In genomic region chr2:71981343-71981851, GRCm38 (mm10) we compare ENCODE assay signal across 7 mouse cellular contexts. TPM values are rescaled to one million over a fixed set of nuclear protein-coding genes. Genes with fewer than 3 reads are reported as not detected.
DNase-seq lines count a peak whose midpoint lies in the region; ATAC-seq and TF ChIP-seq lines count a peak whose summit lies in the region.

No protein-coding gene starts in this region.

- TF ChIP-seq CTCF in cortical plate, adult 2 months (IDR thresholded peaks at IDR 0.05; ENCODE audit: extremely low read depth, insufficient read depth, low read length): no peak

- no peaks in the 10 kb centered on the region for H3K9me3 ChIP-seq in lung, embryonic 16.5 days (ENCODE audit: control insufficient read depth, low read length)
- H3K9me3 ChIP-seq in hindbrain, embryonic 11.5 days (ENCODE audit: control insufficient read depth, low read length): no peaks in the 10 kb centered on the region
- H3K9me3 ChIP-seq in midbrain, embryonic 14.5 days (ENCODE audit: control insufficient read depth, low read length): no peaks in the 10 kb centered on the region

- peak overlapping the region; percentile 64 for H3K4me3 ChIP-seq in lung, embryonic 16.5 days (ENCODE audit: low read length)
- H3K4me3 ChIP-seq in cortical plate, adult 2 months (ENCODE audit: insufficient read depth, low read length): peak overlapping the region; percentile 76
- H3K4me3 ChIP-seq in hindbrain, embryonic 11.5 days (ENCODE audit: low read depth, low read length): peak overlapping the region; percentile 52
- H3K4me3 ChIP-seq in midbrain, embryonic 14.5 days (replicated peaks; ENCODE audit: low read depth, low read length): peak overlapping the region; percentile 46

- no peaks in the 10 kb centered on the region; the same call in 1 of the 2 replicates for H3K27me3 ChIP-seq in lung, embryonic 16.5 days (ENCODE audit: control insufficient read depth, insufficient read depth, low read depth, low read length)
- H3K27me3 ChIP-seq in hindbrain, embryonic 11.5 days (ENCODE audit: control insufficient read depth, insufficient read depth, low read length): peaks cover 10% of the 10 kb centered on the region; the same call in 1 of the 2 replicates
- no peaks in the 10 kb centered on the region for H3K27me3 ChIP-seq in midbrain, embryonic 14.5 days (ENCODE audit: control insufficient read depth, insufficient read depth, low read length)

- no peak for DNase-seq in lung, postnatal 25 days (ENCODE audit: low spot score)
- DNase-seq in hindbrain, embryonic 11.5 days (ENCODE audit: low spot score): peak; percentile 20
- DNase-seq in midbrain, embryonic 14.5 days: peak; percentile 53
- no peak for DNase-seq in layer of hippocampus, adult 11-12 months (ENCODE audit: low spot score)
- no peak for DNase-seq in spleen, postnatal 14 days (ENCODE audit: low spot score in 2 of 2)

- peak overlapping the region; percentile 73 for H3K9ac ChIP-seq in lung, embryonic 16.5 days (ENCODE audit: low read length)
- H3K9ac ChIP-seq in hindbrain, embryonic 11.5 days (ENCODE audit: low read depth, low read length): peak overlapping the region; percentile 66
- peak overlapping the region; percentile 64 for H3K9ac ChIP-seq in midbrain, embryonic 14.5 days (replicated peaks; ENCODE audit: low read length)

- peak; percentile 36; the same call in 1 of the 2 replicates for ATAC-seq in lung, embryonic 16.5 days (ENCODE audit: low read depth)
- ATAC-seq in hindbrain, embryonic 11.5 days (ENCODE audit: low FRiP score): no peak
- no peak for ATAC-seq in midbrain, embryonic 14.5 days (ENCODE audit: low FRiP score, low TSS enrichment)

- H3K36me3 ChIP-seq in lung, embryonic 16.5 days (ENCODE audit: control insufficient read depth, insufficient read depth, low read length): no peaks in the 10 kb centered on the region
- H3K36me3 ChIP-seq in hindbrain, embryonic 11.5 days (ENCODE audit: control insufficient read depth, insufficient read depth, low read length): no peaks in the 10 kb centered on the region
- H3K36me3 ChIP-seq in midbrain, embryonic 14.5 days (ENCODE audit: control insufficient read depth, insufficient read depth, low read length): no peaks in the 10 kb centered on the region

- 11% methylated on average over 24 of the region's 24 CpGs for WGBS in lung, embryonic 16.5 days
- 11% methylated on average over 23 of the region's 24 CpGs for WGBS in hindbrain, embryonic 11.5 days
- WGBS in midbrain, embryonic 14.5 days: 5% methylated on average over 24 of the region's 24 CpGs

- H3K4me2 ChIP-seq in lung, embryonic 16.5 days (ENCODE audit: low read depth, low read length): peak overlapping the region; percentile 99
- peak overlapping the region; percentile 96 for H3K4me2 ChIP-seq in hindbrain, embryonic 11.5 days (replicated peaks; ENCODE audit: low read depth, low read length)
- peak overlapping the region; percentile 92 for H3K4me2 ChIP-seq in midbrain, embryonic 14.5 days (ENCODE audit: low read length)

- no peak overlapping the region for H3K27ac ChIP-seq in lung, embryonic 16.5 days (ENCODE audit: low read length)
- peak overlapping the region; percentile 44; the same call in 1 of the 2 replicates for H3K27ac ChIP-seq in cortical plate, adult 2 months (ENCODE audit: insufficient read depth, low read length)
- no peak overlapping the region for H3K27ac ChIP-seq in hindbrain, embryonic 11.5 days (ENCODE audit: low read depth, low read length)
- H3K27ac ChIP-seq in midbrain, embryonic 14.5 days (replicated peaks; ENCODE audit: low read depth, low read length): peak overlapping the region; percentile 37

- no peak for TF ChIP-seq POLR2A in cortical plate, adult 2 months (IDR thresholded peaks at IDR 0.05; ENCODE audit: extremely low read depth, insufficient read depth, low read length)

- H3K4me1 ChIP-seq in lung, embryonic 16.5 days (replicated peaks; ENCODE audit: control insufficient read depth, insufficient read depth, low read length): peaks cover 8% of the 10 kb centered on the region
- peaks cover 9% of the 10 kb centered on the region for H3K4me1 ChIP-seq in cortical plate, adult 2 months (ENCODE audit: control insufficient read depth, insufficient read depth, low read length)
- H3K4me1 ChIP-seq in hindbrain, embryonic 11.5 days (replicated peaks; ENCODE audit: control insufficient read depth, insufficient read depth, low read length): 0 out of 2 replicates have a peak, but pooled peaks cover 3% of the 10 kb centered on the region
- no peaks in the 10 kb centered on the region; the same call in 1 of the 2 replicates for H3K4me1 ChIP-seq in midbrain, embryonic 14.5 days (ENCODE audit: control insufficient read depth, insufficient read depth, low read length)

RNA-seq across cellular contexts. Expression of gene Rapgef4, which starts 0.4 kb away (rescaled TPM):
- polyA plus RNA-seq in lung, embryonic 16.5 days (2015; fragmentation: Nextera tagmentation; extraction: Ambion mirVana): 3.7 and 6.8 TPM in 2 replicates
- 478 and 555 TPM in 2 replicates for polyA plus RNA-seq in cortical plate, adult 2 months (2012; rRNA removed)
- 2.3 and 2.9 TPM in 2 replicates for polyA plus RNA-seq in hindbrain, embryonic 11.5 days (2014; fragmentation: Nextera tagmentation; extraction: Ambion mirVana)
- polyA plus RNA-seq in midbrain, embryonic 14.5 days (2014; fragmentation: Nextera tagmentation; extraction: Ambion mirVana): 18.3 and 25.6 TPM in 2 replicates

Comparison
In these comparisons a context has a peak if more than half of its experiments do, and no peak if none do; other contexts are left out.
1. H3K27ac ChIP-seq: peak in cortical plate, adult 2 months (single experiment) and midbrain, embryonic 14.5 days (single experiment); none in lung, embryonic 16.5 days (single experiment) and hindbrain, embryonic 11.5 days (single experiment).
2. DNase-seq: peak in hindbrain, embryonic 11.5 days (single experiment) and midbrain, embryonic 14.5 days (single experiment); none in lung, postnatal 25 days (single experiment), layer of hippocampus, adult 11-12 months (single experiment) and spleen, postnatal 14 days (0 of 2).
3. RNA of gene Rapgef4, which starts 0.4 kb away (polyA plus RNA-seq): 478 to 555 TPM in cortical plate, adult 2 months; 18.3 to 25.6 TPM in midbrain, embryonic 14.5 days, 3.7 to 6.8 TPM in lung, embryonic 16.5 days and 2.3 to 2.9 TPM in hindbrain, embryonic 11.5 days; every median in the first group is over 10 times any median in the second.
4. Peak in every context shown above with its lines, with median percentiles within 50 percentile points of each other: H3K4me2 ChIP-seq, H3K4me3 ChIP-seq and H3K9ac ChIP-seq.